Mouse (Mus musculus): ENCODE results near the gene Thyn1.

GRCm38 (mm10) chr9:27006866-27007265 lies 7.4 kb downstream of the Thyn1 start:
- no peak for TF ChIP-seq POLR2A (IDR thresholded peaks at IDR 0.05; ENCODE audit: low read depth, low read length)
- TF ChIP-seq CTCF (conservative IDR thresholded peaks at IDR 0.05; ENCODE audit: insufficient read depth, insufficient read length, low read depth, low read length) = no peak

All from kidney, adult 2 months (tissue).